Mouse (Mus musculus) erythroblast, embryonic 14.5 days (primary cell): ENCODE results near the gene Slc35f3. TPM values are rescaled to one million over a fixed set of nuclear protein-coding genes. Genes with fewer than 3 reads are reported as not detected.

Experiments
- H3K27me3 ChIP-seq: 2 replicates; pipeline ENCODE4 v1.6.1; 2012; ENCODE audit warnings: inconsistent platforms; ENCODE audit not compliant: control insufficient read depth
- H3K36me3 ChIP-seq: 2 replicates; pipeline ENCODE4 v1.6.1; 2012; ENCODE audit warnings: mild to moderate bottlenecking, inconsistent platforms; ENCODE audit not compliant: control insufficient read depth
- H3K4me1 ChIP-seq: 2 replicates; pipeline ENCODE4 v1.6.1; 2012; ENCODE audit warnings: inconsistent platforms; ENCODE audit not compliant: control insufficient read depth
- H3K4me3 ChIP-seq: replicated peaks from 2 replicates; pipeline ENCODE3; 2012; ENCODE audit warnings: moderate library complexity, mild to moderate bottlenecking, inconsistent platforms
- H3K9me3 ChIP-seq: 2 replicates; pipeline ENCODE4 v1.6.1; 2012; ENCODE audit warnings: low read length, inconsistent platforms, mixed read lengths; ENCODE audit not compliant: control insufficient read depth
- GATA1 ChIP-seq: IDR thresholded peaks from 2 replicates; pipeline ENCODE4 v1.6.1; 2012; ENCODE audit warnings: low read length, inconsistent platforms, mixed read lengths
- TAL1 ChIP-seq: IDR thresholded peaks from 3 replicates; pipeline ENCODE4 v1.6.1; 2012; ENCODE audit warnings: low read length, inconsistent platforms, mixed read lengths
- polyA plus RNA-seq: library from polyadenylated mRNA; stranded (reverse); fragments of >175 nt; gene quantifications from 2 replicates; pipeline ENCODE4 v1.2.3, GENCODE M21; 2012

Gene Slc35f3
- polyA plus RNA-seq, 1 experiment: not detected

DNA sequence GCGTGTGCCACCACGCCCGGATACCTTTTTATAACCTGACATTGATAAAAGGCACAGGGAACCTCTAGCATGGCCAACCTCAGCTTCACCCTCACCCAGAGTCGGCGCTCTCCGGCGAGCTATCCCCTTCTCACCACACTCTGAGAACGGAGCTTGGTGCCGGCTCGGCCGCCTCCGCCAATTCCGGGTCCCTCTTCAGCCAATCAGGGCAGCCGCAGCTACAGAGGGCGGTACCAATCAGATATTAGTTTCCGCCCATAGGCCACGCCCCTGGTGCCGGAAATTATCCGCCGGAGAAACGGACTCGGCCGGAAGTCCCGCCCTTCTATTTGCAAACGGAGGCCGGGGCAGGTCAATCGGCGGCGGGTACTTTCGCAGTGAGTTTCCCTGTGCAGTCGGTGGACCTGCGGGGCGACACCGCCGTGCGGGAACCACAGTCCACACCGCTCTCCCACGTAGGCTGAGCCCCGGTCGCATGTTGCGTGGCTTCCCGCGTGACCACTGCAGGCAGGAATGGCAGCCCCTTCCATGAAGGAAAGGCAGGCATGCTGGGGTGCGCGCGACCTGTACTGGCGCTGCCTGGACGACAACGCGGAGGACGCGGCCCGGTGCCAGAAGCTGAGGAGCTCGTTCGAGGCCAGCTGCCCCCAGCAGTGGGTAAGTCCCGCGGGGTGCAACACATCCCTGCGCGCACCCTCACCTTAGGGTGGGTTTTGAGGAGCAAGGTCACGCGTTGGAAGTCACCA, 124.0 kb downstream of the Slc35f3 start, which contains the start of gene Coa6:
Gene Coa6, plus strand, starts transcription at position 342 of the 746 bp plus-strand sequence.
- Histone ChIP-seq H3K27me3 (no peaks in the 10 kb centered on the region), H3K4me1 (peaks cover 26% of the 10 kb centered on the region), H3K4me3 (peak within 1 kb of the TSS; percentile 91), H3K36me3 (peaks cover 22% of the 10 kb centered on the region), H3K9me3 (no peaks in the 10 kb centered on the region)
- TF ChIP-seq TAL1: no peak
- no peak for TF ChIP-seq GATA1

DNA sequence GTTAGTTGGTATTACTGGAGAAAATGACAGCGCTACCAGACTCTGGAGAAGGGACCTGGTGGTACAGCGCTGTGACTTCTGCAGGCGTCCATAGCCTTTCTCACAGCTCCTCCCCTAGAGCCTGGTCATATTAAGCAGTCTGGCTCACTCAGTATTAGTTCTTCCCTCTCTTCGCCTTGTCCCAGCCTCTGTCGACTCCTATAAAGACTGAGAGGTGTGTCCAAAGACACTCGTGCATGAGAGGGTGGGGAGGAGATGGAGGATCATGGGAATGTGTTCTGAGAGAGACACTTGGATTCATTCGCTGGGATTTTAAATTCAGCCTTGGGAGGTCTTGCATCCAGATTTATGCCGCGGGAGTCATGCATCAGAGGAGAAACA, 124.6 kb downstream of the Slc35f3 start:
- H3K4me3 ChIP-seq: peak overlapping the region; percentile 91
- TF ChIP-seq TAL1: no peak
- no peak for TF ChIP-seq GATA1
- H3K36me3 ChIP-seq: peaks cover 28% of the 10 kb centered on the region
- H3K4me1 ChIP-seq: peaks cover 26% of the 10 kb centered on the region
- H3K9me3 ChIP-seq: no peaks in the 10 kb centered on the region
- H3K27me3 ChIP-seq: no peaks in the 10 kb centered on the region

DNA sequence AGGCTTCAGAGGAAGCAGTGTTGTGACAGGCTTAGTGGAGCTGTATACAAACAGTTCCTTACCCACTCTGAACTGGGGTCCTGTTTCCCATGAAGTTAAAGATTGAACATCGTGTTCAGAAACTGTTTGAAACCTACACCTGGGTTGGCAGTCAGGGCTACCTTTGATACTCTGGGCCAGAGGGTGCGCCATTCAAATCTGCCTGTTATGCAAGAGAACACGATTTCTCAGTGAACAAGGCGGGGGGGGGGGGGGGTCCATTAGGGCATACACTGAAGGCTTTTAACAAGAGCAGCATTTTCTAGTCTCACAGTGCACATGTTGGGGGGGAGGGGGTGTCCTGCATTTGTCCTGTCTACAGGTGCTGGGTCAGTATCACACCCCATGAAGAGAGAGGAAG, 125.8 kb downstream of the Slc35f3 start:
- Histone ChIP-seq H3K27me3 (no peaks in the 10 kb centered on the region), H3K4me1 (peaks cover 26% of the 10 kb centered on the region), H3K4me3 (no peak overlapping the region), H3K9me3 (no peaks in the 10 kb centered on the region), H3K36me3 (peaks cover 39% of the 10 kb centered on the region)
- TF ChIP-seq TAL1 (no peak), GATA1 (no peak)

DNA sequence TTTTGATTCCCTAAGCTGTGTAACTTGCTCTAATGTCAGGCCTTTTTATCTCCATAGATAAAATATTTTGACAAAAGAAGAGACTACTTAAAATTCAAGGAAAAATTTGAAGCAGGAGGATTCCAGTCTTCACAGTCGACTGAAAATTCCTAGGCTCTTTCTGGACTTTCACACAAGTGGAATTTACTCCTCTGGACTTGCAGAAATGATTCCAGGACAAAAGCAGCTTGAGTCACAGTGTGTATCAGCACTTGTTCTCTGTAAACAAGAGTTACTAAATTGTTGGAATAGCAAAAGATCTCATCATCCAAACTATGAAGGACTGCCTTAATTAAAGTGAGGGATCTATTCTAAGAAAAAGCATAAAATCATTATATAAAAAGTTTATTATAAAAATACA, 126.6 kb downstream of the Slc35f3 start:
- Histone ChIP-seq H3K9me3 (no peaks in the 10 kb centered on the region), H3K36me3 (peaks cover 47% of the 10 kb centered on the region), H3K27me3 (no peaks in the 10 kb centered on the region), H3K4me1 (peaks cover 26% of the 10 kb centered on the region), H3K4me3 (no peak overlapping the region)
- no peak for TF ChIP-seq TAL1
- TF ChIP-seq GATA1: no peak

DNA sequence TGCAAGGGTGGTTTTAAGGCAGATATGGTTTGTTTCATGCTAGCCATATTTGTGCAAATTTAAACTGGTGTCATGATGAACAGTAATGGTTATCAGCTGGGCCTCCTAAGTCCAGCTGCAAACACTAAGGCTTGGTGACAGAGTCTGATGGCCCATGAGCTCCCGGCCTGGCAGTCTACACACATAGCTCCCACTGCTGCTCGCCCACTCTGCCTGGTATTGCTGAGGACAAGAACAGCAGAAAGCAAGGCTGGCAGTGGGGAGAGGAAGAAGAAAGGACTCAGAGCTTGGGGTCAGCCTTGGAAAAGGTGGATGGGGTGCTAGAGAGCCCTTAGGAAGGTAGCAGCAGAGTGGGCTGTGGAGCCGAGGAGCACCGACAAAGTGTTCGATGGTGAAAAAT, 131.3 kb downstream of the Slc35f3 start:
- Histone ChIP-seq H3K4me1 (no peaks in the 10 kb centered on the region), H3K36me3 (peaks cover 84% of the 10 kb centered on the region), H3K9me3 (no peaks in the 10 kb centered on the region), H3K4me3 (no peak overlapping the region), H3K27me3 (no peaks in the 10 kb centered on the region)
- no peak for TF ChIP-seq TAL1
- TF ChIP-seq GATA1: no peak

DNA sequence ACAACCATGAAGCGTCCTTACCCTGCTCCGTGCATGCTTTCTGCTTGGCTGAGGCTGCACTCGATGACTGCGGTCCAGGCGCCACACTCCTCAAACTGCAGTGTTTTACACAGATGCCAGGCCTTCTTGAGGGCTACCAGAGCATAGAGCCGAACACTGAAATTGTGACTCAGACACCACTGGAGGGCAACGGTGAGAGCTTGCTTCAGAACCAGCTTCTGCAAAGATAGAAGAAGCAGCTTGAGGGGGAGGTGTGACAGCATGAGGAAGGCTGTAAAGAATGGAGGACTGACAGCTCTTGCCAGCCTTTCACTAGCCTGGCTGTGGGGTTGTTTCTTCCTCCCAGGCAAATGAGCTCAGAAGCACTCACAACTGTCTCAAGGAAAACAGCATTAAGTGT, 135.5 kb downstream of the Slc35f3 start:
- Histone ChIP-seq H3K27me3 (no peaks in the 10 kb centered on the region), H3K4me1 (no peaks in the 10 kb centered on the region), H3K9me3 (no peaks in the 10 kb centered on the region), H3K4me3 (no peak overlapping the region), H3K36me3 (peaks cover 81% of the 10 kb centered on the region)
- TF ChIP-seq GATA1 (no peak), TAL1 (no peak)

DNA sequence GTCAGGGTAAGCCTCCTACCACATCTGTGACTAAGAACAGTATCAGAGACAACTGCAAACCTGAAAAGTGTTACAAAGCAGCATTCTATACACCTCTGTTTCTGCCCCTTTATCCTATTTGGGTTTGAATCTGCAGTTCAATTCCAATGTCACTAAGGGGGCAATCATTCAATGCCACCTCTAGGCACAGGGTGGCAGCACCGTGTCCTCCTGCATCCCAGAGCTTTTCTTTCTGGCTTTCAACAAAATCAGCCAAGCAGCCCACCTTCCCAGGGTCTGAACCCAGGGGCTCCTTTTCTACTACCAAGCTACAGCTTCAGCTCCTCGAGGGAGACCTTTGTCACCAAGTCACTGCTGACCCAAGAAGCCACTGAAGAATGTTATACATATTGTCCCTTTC, 140.6 kb downstream of the Slc35f3 start:
- peaks cover 51% of the 10 kb centered on the region for H3K36me3 ChIP-seq
- no peaks in the 10 kb centered on the region for H3K27me3 ChIP-seq
- no peaks in the 10 kb centered on the region for H3K9me3 ChIP-seq
- TF ChIP-seq GATA1 (no peak), TAL1 (no peak)
- H3K4me3 ChIP-seq: no peak overlapping the region
- H3K4me1 ChIP-seq: no peaks in the 10 kb centered on the region

Other genes starting within 250 kb of the Slc35f3 start
- gene Coa6, start 124.0 kb downstream of the Slc35f3 start, polyA plus RNA-seq: 3.3 and 6.0 TPM in 2 replicates
- gene Tarbp1, start 176.5 kb downstream of the Slc35f3 start, polyA plus RNA-seq: under 0.01 and 0.03 TPM in 2 replicates